ENCODE assay signal across 15 mouse cellular contexts in genomic region chr11:50653746-50654431, GRCm38 (mm10). TPM values are rescaled to one million over a fixed set of nuclear protein-coding genes. Genes with fewer than 3 reads are reported as not detected.
DNase-seq lines count a peak whose midpoint lies in the region; ATAC-seq and TF ChIP-seq lines count a peak whose summit lies in the region.
"Had no signal": no experiment of that assay in that cellular context is flagged by ENCODE, and none has a peak within 500 bp of the region (broad histone marks: within the 10 kb centered on the region; RNA-seq: fewer than 3 reads in every experiment).

No protein-coding gene starts in this region.

- no peaks in the 10 kb centered on the region for H3K36me3 ChIP-seq in intestine, embryonic 15.5 days
- H3K36me3 ChIP-seq in intestine, postnatal 0 days (ENCODE audit: control insufficient read depth, insufficient read depth), result no peaks in the 10 kb centered on the region
- H3K36me3 ChIP-seq in heart, embryonic 10.5 days, result no peaks in the 10 kb centered on the region
- H3K36me3 ChIP-seq in lung, postnatal 0 days (ENCODE audit: insufficient read depth, low read length), result no peaks in the 10 kb centered on the region
- H3K36me3 ChIP-seq: embryonic facial prominence, embryonic 13.5 days; liver, embryonic 13.5 days; midbrain, embryonic 12.5 days; neural tube, embryonic 13.5 days had no signal

- 0 out of 2 replicates have a peak, but pooled peaks have one; percentile 34 for ATAC-seq in intestine, embryonic 15.5 days
- ATAC-seq in intestine, postnatal 0 days, result no peak
- peak; percentile 84 for ATAC-seq in lung, postnatal 0 days
- ATAC-seq: forebrain, embryonic 14.5 days had no signal

- TF ChIP-seq POLR2A in cerebellum, adult 2 months (IDR thresholded peaks at IDR 0.05; ENCODE audit: borderline replicate concordance, insufficient read depth, low read length), result no peak

- DNase-seq in cerebellum, adult 2 months, result peak; percentile 55 to 74
- no peak for DNase-seq in heart, embryonic 10.5 days (ENCODE audit: low spot score)
- peak; percentile 66 for DNase-seq in lung, postnatal 0 days (ENCODE audit: low spot score)
- no peak for DNase-seq in layer of hippocampus, adult 9-11 months
- DNase-seq in spleen, postnatal 14 days (ENCODE audit: low spot score in 2 of 2), result no peak
- no peak for DNase-seq in embryo, embryonic 9.5 days (ENCODE audit: extremely low spot score)
- DNase-seq: liver, embryonic 13.5 days; right cerebral cortex, adult 18-20 months had no signal

- no peak overlapping the region for H3K9ac ChIP-seq in intestine, embryonic 15.5 days
- H3K9ac ChIP-seq in intestine, postnatal 0 days (ENCODE audit: low read depth, low read length), result no peak overlapping the region
- no peak overlapping the region for H3K9ac ChIP-seq in lung, postnatal 0 days (replicated peaks; ENCODE audit: low read depth)
- H3K9ac ChIP-seq: embryonic facial prominence, embryonic 13.5 days; liver, embryonic 13.5 days; midbrain, embryonic 12.5 days; neural tube, embryonic 13.5 days had no signal

- 55% methylated on average over 9 of the region's 9 CpGs for WGBS in intestine, embryonic 15.5 days
- 71% methylated on average over 9 of the region's 9 CpGs for WGBS in intestine, postnatal 0 days
- 17% methylated on average over 9 of the region's 9 CpGs for WGBS in cerebellum, adult 2 months
- 40% methylated on average over 9 of the region's 9 CpGs for WGBS in heart, embryonic 10.5 days
- WGBS in lung, postnatal 0 days, result 63% methylated on average over 9 of the region's 9 CpGs

- TF ChIP-seq CTCF in intestine, postnatal 0 days (IDR thresholded peaks at IDR 0.05; ENCODE audit: low read depth), result no peak
- no peak for TF ChIP-seq CTCF in cerebellum, adult 2 months (IDR thresholded peaks at IDR 0.05; ENCODE audit: borderline replicate concordance, insufficient read depth, low read depth, low read length)
- TF ChIP-seq CTCF in lung, postnatal 0 days (IDR thresholded peaks at IDR 0.05), result no peak

- peaks cover 8% of the 10 kb centered on the region for H3K4me1 ChIP-seq in intestine, embryonic 15.5 days (replicated peaks)
- no peaks in the 10 kb centered on the region for H3K4me1 ChIP-seq in intestine, postnatal 0 days (replicated peaks; ENCODE audit: control insufficient read depth, insufficient read depth, low read length)
- H3K4me1 ChIP-seq in cerebellum, adult 2 months (ENCODE audit: control insufficient read depth, insufficient read depth, low read length), result peaks cover 16% of the 10 kb centered on the region
- H3K4me1 ChIP-seq in heart, embryonic 10.5 days, result peaks cover 32% of the 10 kb centered on the region
- H3K4me1 ChIP-seq in lung, postnatal 0 days (ENCODE audit: insufficient read depth, low read depth, low read length), result no peaks in the 10 kb centered on the region
- H3K4me1 ChIP-seq: embryonic facial prominence, embryonic 13.5 days; liver, embryonic 13.5 days; midbrain, embryonic 12.5 days had no signal

- no peak overlapping the region for H3K4me2 ChIP-seq in intestine, embryonic 15.5 days (replicated peaks)
- no peak overlapping the region for H3K4me2 ChIP-seq in intestine, postnatal 0 days (replicated peaks; ENCODE audit: low read depth)
- no peak overlapping the region for H3K4me2 ChIP-seq in lung, postnatal 0 days (replicated peaks; ENCODE audit: low read depth, low read length)
- H3K4me2 ChIP-seq: embryonic facial prominence, embryonic 13.5 days; liver, embryonic 13.5 days; midbrain, embryonic 12.5 days; neural tube, embryonic 13.5 days had no signal

- TF ChIP-seq EP300 in lung, postnatal 0 days (IDR thresholded peaks at IDR 0.05), result peak; percentile 70

- no peaks in the 10 kb centered on the region for H3K27me3 ChIP-seq in intestine, embryonic 15.5 days (replicated peaks)
- no peaks in the 10 kb centered on the region for H3K27me3 ChIP-seq in intestine, postnatal 0 days (replicated peaks; ENCODE audit: control insufficient read depth, insufficient read depth, low read length)
- no peaks in the 10 kb centered on the region for H3K27me3 ChIP-seq in cerebellum, adult 2 months (ENCODE audit: control insufficient read depth, insufficient read depth, low read length)
- no peaks in the 10 kb centered on the region for H3K27me3 ChIP-seq in heart, embryonic 10.5 days (ENCODE audit: insufficient read depth, poor library complexity, severe bottlenecking)
- no peaks in the 10 kb centered on the region for H3K27me3 ChIP-seq in lung, postnatal 0 days (replicated peaks; ENCODE audit: insufficient read depth, low read length)
- H3K27me3 ChIP-seq: embryonic facial prominence, embryonic 13.5 days; liver, embryonic 13.5 days; midbrain, embryonic 12.5 days; neural tube, embryonic 13.5 days had no signal

- H3K4me3 ChIP-seq in intestine, embryonic 15.5 days (replicated peaks), result no peak overlapping the region
- no peak overlapping the region for H3K4me3 ChIP-seq in intestine, postnatal 0 days (ENCODE audit: low read depth, low read length)
- H3K4me3 ChIP-seq in cerebellum, adult 2 months (replicated peaks; ENCODE audit: insufficient read depth, low read depth, low read length), result no peak overlapping the region
- no peak overlapping the region for H3K4me3 ChIP-seq in heart, embryonic 10.5 days
- H3K4me3 ChIP-seq in lung, postnatal 0 days (ENCODE audit: low read depth, low read length), result no peak overlapping the region
- H3K4me3 ChIP-seq: embryonic facial prominence, embryonic 13.5 days; left cerebral cortex, adult 2 months; liver, embryonic 13.5 days; midbrain, embryonic 12.5 days; neural tube, embryonic 13.5 days had no signal

- no peak overlapping the region for H3K27ac ChIP-seq in intestine, embryonic 15.5 days
- no peak overlapping the region for H3K27ac ChIP-seq in intestine, postnatal 0 days (ENCODE audit: low read depth, low read length)
- H3K27ac ChIP-seq in cerebellum, adult 2 months (ENCODE audit: insufficient read depth, low read length), result no peak overlapping the region
- peak overlapping the region; percentile 26; the same call in 1 of the 2 replicates for H3K27ac ChIP-seq in heart, embryonic 10.5 days
- no peak overlapping the region; the same call in 1 of the 2 replicates for H3K27ac ChIP-seq in lung, postnatal 0 days (ENCODE audit: low read length)
- H3K27ac ChIP-seq: embryonic facial prominence, embryonic 13.5 days; left cerebral cortex, adult 2 months; liver, embryonic 13.5 days; midbrain, embryonic 12.5 days; neural tube, embryonic 13.5 days had no signal

- no peaks in the 10 kb centered on the region for H3K9me3 ChIP-seq in intestine, embryonic 15.5 days
- H3K9me3 ChIP-seq in intestine, postnatal 0 days (ENCODE audit: control insufficient read depth), result no peaks in the 10 kb centered on the region
- H3K9me3 ChIP-seq in heart, embryonic 10.5 days, result no peaks in the 10 kb centered on the region
- no peaks in the 10 kb centered on the region for H3K9me3 ChIP-seq in lung, postnatal 0 days (ENCODE audit: low read length)
- H3K9me3 ChIP-seq: embryonic facial prominence, embryonic 13.5 days; liver, embryonic 13.5 days; midbrain, embryonic 12.5 days had no signal

RNA-seq across cellular contexts. Expression of gene Adamts2, which starts 52.0 kb away (rescaled TPM):
- polyA plus RNA-seq in intestine, embryonic 15.5 days (2015; fragmentation: Nextera tagmentation; extraction: Ambion mirVana), result 8.5 and 9.0 TPM in 2 replicates
- 4.6 and 4.8 TPM in 2 replicates for polyA plus RNA-seq in intestine, postnatal 0 days (2015; fragmentation: Nextera tagmentation; extraction: Ambion mirVana)
- 21.1 and 21.7 TPM in 2 replicates for polyA plus RNA-seq in cerebellum, adult 2 months (2012; rRNA removed)
- polyA plus RNA-seq in heart, embryonic 10.5 days (2016; fragmentation: Nextera tagmentation; extraction: Ambion mirVana), result 1.4 and 3.9 TPM in 2 replicates
- polyA plus RNA-seq in lung, postnatal 0 days (2015; fragmentation: Nextera tagmentation; extraction: Ambion mirVana), result 28.4 and 29.4 TPM in 2 replicates

Comparison
In these comparisons a context has a peak if more than half of its experiments do, and no peak if none do; other contexts are left out.
1. DNase-seq: peak in cerebellum, adult 2 months (2 of 2) and lung, postnatal 0 days (single experiment); none in heart, embryonic 10.5 days (single experiment), layer of hippocampus, adult 9-11 months (single experiment), spleen, postnatal 14 days (0 of 2) and embryo, embryonic 9.5 days (single experiment).